Mouse (Mus musculus) midbrain, embryonic 13.5 days (tissue): ENCODE measurements around the gene Rnf31. TPM values are rescaled to one million over a fixed set of nuclear protein-coding genes. Genes with fewer than 3 reads are reported as not detected.

Experiments
- ATAC-seq: fragments of 200-750 bp; cut with Nextera tagmentation; 2 replicates; pipeline ENCODE4 v1.8.0; 2017; ENCODE audit warnings: mild to moderate bottlenecking, moderate TSS enrichment, moderate library complexity
- H3K27ac ChIP-seq: fragments of 300-500 bp; sonication (generic); 2 replicates; pipeline ENCODE4 v1.5.1; 2015; ENCODE audit warnings: inconsistent platforms, mild to moderate bottlenecking, moderate library complexity
- H3K27me3 ChIP-seq: fragments of 300-500 bp; sonication (generic); 2 replicates; pipeline ENCODE4 v1.6.1; 2015; ENCODE audit warnings: mild to moderate bottlenecking, inconsistent platforms
- H3K36me3 ChIP-seq: fragments of 300-500 bp; sonication (generic); 2 replicates; pipeline ENCODE4 v1.6.1; 2015; ENCODE audit warnings: mild to moderate bottlenecking, inconsistent platforms
- H3K4me1 ChIP-seq: fragments of 300-500 bp; sonication (generic); replicated peaks from 2 replicates; pipeline ENCODE4 v1.6.1; 2015; ENCODE audit warnings: inconsistent platforms
- H3K4me2 ChIP-seq: fragments of 300-500 bp; sonication (generic); replicated peaks from 2 replicates; pipeline ENCODE4 v1.6.1; 2015; ENCODE audit warnings: moderate library complexity, mild to moderate bottlenecking, inconsistent platforms
- H3K4me3 ChIP-seq: fragments of 300-500 bp; sonication (generic); replicated peaks from 2 replicates; pipeline ENCODE4 v1.5.1; 2015; ENCODE audit warnings: mild to moderate bottlenecking, inconsistent platforms
- H3K9ac ChIP-seq: fragments of 300-500 bp; sonication (generic); replicated peaks from 2 replicates; pipeline ENCODE4 v1.6.1; 2015; ENCODE audit warnings: mild to moderate bottlenecking, inconsistent platforms
- H3K9me3 ChIP-seq: fragments of 300-500 bp; sonication (generic); 2 replicates; pipeline ENCODE4 v1.6.1; 2016; ENCODE audit warnings: mild to moderate bottlenecking, inconsistent platforms
- WGBS: fragments of 180-500 bp; shearing (Covaris S2); methylation state at CpG from one replicate; pipeline ENCODE4 v1.1.7; 2015; 5-methylcytosine and 5-hydroxymethylcytosine counted together
- polyA plus RNA-seq: library from polyadenylated mRNA; unstranded; fragments of >200 nt; fragmentation: Nextera tagmentation; extraction: Ambion mirVana; gene quantifications from 2 replicates; pipeline ENCODE4 v1.2.1, GENCODE M21; 2015

Rnf31 gene
- polyA plus RNA-seq, 1 experiment from 2014 or later, result 22.0 TPM

DNA sequence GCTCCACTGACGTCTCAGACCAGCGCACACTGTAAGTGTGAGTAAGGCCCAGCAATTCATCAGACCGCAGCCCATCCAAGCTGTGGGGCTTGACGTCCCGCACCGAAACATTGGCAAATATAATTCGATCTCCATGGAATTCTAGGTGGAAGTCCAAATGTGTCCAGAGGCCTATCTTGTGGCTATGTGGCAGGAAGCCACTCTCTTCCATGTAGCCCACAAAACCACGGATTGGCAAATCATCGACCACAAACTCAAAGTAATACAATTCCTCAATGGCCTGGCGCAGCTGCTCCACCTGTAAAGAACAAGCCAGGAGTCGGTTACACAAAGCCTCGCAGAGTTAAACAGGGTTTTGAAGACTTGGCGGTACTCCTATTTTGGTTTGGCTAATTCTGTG is 49.8 kb downstream of the Rnf31 start:
- H3K36me3 ChIP-seq, result peaks cover 48% of the 10 kb centered on the region
- ATAC-seq, result no peak
- 97% methylated on average over 13 of the region's 13 CpGs for WGBS

GRCm38 (mm10) chr14:55642679-55643059 is 51.2 kb downstream of the Rnf31 start:
- H3K27ac ChIP-seq, result peak overlapping the region; percentile 97
- peak overlapping the region; percentile 95 for H3K9ac ChIP-seq
- peak overlapping the region; percentile 90 for H3K4me2 ChIP-seq
- peak; percentile 69 for ATAC-seq
- H3K4me1 ChIP-seq, result peaks cover 26% of the 10 kb centered on the region
- no peaks in the 10 kb centered on the region for H3K27me3 ChIP-seq
- no peaks in the 10 kb centered on the region for H3K9me3 ChIP-seq
- WGBS, result 27% methylated on average over 8 of the region's 8 CpGs
- H3K4me3 ChIP-seq, result peak overlapping the region; percentile 96
- peaks cover 40% of the 10 kb centered on the region for H3K36me3 ChIP-seq

More for the DNA sequence above, 49.8 kb downstream of the Rnf31 start:
- Histone ChIP-seq H3K9ac (no peak overlapping the region), H3K9me3 (no peaks in the 10 kb centered on the region), H3K4me2 (no peak overlapping the region), H3K27ac (no peak overlapping the region), H3K27me3 (no peaks in the 10 kb centered on the region), H3K4me1 (peaks cover 28% of the 10 kb centered on the region), H3K4me3 (no peak overlapping the region)

DNA sequence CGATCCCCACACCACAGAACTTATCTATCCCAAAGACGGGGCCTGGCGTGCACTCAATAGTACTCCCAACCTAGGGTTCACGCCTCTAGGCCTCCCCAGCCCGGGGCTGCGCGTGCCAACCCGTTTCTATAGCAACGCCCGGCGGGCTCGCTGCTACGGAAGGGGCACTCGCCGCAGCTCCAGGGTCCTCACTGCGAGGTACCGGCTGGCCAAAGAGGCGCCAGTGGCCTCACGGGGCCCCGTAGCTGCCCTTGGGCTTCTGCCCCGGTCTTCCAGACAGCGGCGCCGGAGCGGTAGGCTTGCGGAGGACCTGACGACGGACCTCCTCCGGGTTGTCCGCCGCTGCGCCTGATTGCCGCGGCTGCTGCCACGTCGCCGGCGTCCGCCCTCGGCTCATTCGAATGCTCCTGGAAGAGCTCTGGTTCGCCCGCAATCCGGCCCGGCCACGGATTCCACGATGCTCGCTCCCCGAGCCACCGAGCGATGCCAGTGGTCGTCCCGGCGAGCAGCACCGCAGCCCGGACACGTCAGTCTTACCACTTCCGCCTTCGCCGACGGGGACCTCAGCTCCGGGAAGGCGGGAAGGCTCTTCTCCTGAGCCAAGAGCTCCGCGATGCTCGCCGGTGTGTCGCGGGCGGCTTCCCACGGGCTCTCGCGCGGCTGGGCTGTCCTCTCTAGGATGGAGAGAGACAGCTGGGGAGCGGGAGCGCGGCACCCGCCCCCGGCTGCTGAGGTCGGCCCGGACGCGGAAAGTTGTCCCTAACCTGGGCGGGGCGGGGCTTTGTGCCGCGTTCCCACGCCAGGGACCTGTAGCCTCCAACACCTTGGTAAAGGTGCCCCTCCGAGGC is 51.8 kb downstream of the Rnf31 start, which contains the start of gene Tm9sf1:
Gene Tm9sf1 (minus strand): TSS at position 747 of the 848 bp plus-strand sequence.
- Histone ChIP-seq H3K4me1 (peaks cover 26% of the 10 kb centered on the region), H3K36me3 (peaks cover 34% of the 10 kb centered on the region), H3K9me3 (no peaks in the 10 kb centered on the region), H3K4me2 (peak within 1 kb of the TSS; percentile 90), H3K27ac (peak within 1 kb of the TSS; percentile 97), H3K27me3 (no peaks in the 10 kb centered on the region), H3K4me3 (peak within 1 kb of the TSS; percentile 96), H3K9ac (peak within 1 kb of the TSS; percentile 95)
- ATAC-seq, result peak; percentile 93
- under 1% methylated on average over 87 of the region's 89 CpGs for WGBS

- peaks cover 26% of the 10 kb centered on the region for H3K4me1 ChIP-seq
- no peak for ATAC-seq
- peaks cover 24% of the 10 kb centered on the region for H3K36me3 ChIP-seq
- peak overlapping the region; percentile 96 for H3K4me3 ChIP-seq
- H3K4me2 ChIP-seq, result peak overlapping the region; percentile 90
- no peaks in the 10 kb centered on the region for H3K27me3 ChIP-seq
- peak overlapping the region; percentile 95 for H3K9ac ChIP-seq
- no peaks in the 10 kb centered on the region for H3K9me3 ChIP-seq
- no peak overlapping the region for H3K27ac ChIP-seq
- WGBS, result 37% methylated on average over 17 of the region's 17 CpGs
Observed at GRCm38 (mm10) chr14:55644261-55644888, 52.9 kb downstream of the Rnf31 start.

- H3K4me2 ChIP-seq, result no peak within 1 kb of the TSS
- H3K27me3 ChIP-seq, result no peaks in the 10 kb centered on the region
- no peak within 1 kb of the TSS for H3K4me3 ChIP-seq
- WGBS, result 95% methylated on average over 2 of the region's 2 CpGs
- H3K36me3 ChIP-seq, result peaks cover 6% of the 10 kb centered on the region; the same call in 1 of the 2 replicates
- H3K4me1 ChIP-seq, result peaks cover 5% of the 10 kb centered on the region
- H3K9me3 ChIP-seq, result no peaks in the 10 kb centered on the region
- H3K9ac ChIP-seq, result no peak within 1 kb of the TSS
- H3K27ac ChIP-seq, result no peak within 1 kb of the TSS
- no peak for ATAC-seq
Observed at GRCm38 (mm10) chr14:55649884-55650283, 58.4 kb downstream of the Rnf31 start, which contains the start of gene Tssk4. Gene Tssk4 (plus strand): TSS chr14:55650184.

- ATAC-seq, result no peak
- WGBS, result 95% methylated on average over 7 of the region's 7 CpGs
- H3K9me3 ChIP-seq, result no peaks in the 10 kb centered on the region
- H3K27me3 ChIP-seq, result no peaks in the 10 kb centered on the region
- no peak overlapping the region for H3K9ac ChIP-seq
- H3K4me2 ChIP-seq, result no peak overlapping the region
- H3K4me3 ChIP-seq, result no peak overlapping the region
- H3K27ac ChIP-seq, result no peak overlapping the region
- peaks cover 1% of the 10 kb centered on the region; the same call in 1 of the 2 replicates for H3K36me3 ChIP-seq
- H3K4me1 ChIP-seq, result no peaks in the 10 kb centered on the region
Observed at GRCm38 (mm10) chr14:55651528-55651927, 60.0 kb downstream of the Rnf31 start.

Other genes starting within 250 kb of the Rnf31 start
- 31.2 and 31.6 TPM in 2 replicates for gene Dhrs4, start 113.0 kb upstream of the Rnf31 start, polyA plus RNA-seq
- 17.0 and 24.5 TPM in 2 replicates for gene Carmil3, start 101.1 kb upstream of the Rnf31 start, polyA plus RNA-seq
- gene Cpne6, start 81.3 kb upstream of the Rnf31 start, polyA plus RNA-seq, result 0.70 and 0.88 TPM in 2 replicates
- gene Nrl, start 66.7 kb upstream of the Rnf31 start, polyA plus RNA-seq, result 0.08 TPM in 1 of 2 replicates, not detected in the other
- 16.6 and 19.5 TPM in 2 replicates for gene Pck2, start 51.4 kb upstream of the Rnf31 start, polyA plus RNA-seq
- 126 and 134 TPM in 2 replicates for gene Dcaf11, start 31.7 kb upstream of the Rnf31 start, polyA plus RNA-seq
- 0.43 and 0.92 TPM in 2 replicates for gene A730061H03Rik, start 31.3 kb upstream of the Rnf31 start, polyA plus RNA-seq
- not detected in 2 replicates for gene Fitm1, start 16.1 kb upstream of the Rnf31 start, polyA plus RNA-seq
- 176 TPM in 2 replicates for gene Psme1, start 13.6 kb upstream of the Rnf31 start, polyA plus RNA-seq
- gene Emc9, start 6.4 kb upstream of the Rnf31 start, polyA plus RNA-seq, result 9.7 and 12.1 TPM in 2 replicates
- 198 and 217 TPM in 2 replicates for gene Psme2, start 595 bp upstream of the Rnf31 start, polyA plus RNA-seq
- 7.8 and 8.7 TPM in 2 replicates for gene Irf9, start 11.9 kb downstream of the Rnf31 start, polyA plus RNA-seq
- 6.6 and 7.3 TPM in 2 replicates for gene Rec8, start 26.3 kb downstream of the Rnf31 start, polyA plus RNA-seq
- gene Ipo4, start 44.2 kb downstream of the Rnf31 start, polyA plus RNA-seq, result 75.1 and 82.2 TPM in 2 replicates
- 1.6 and 2.1 TPM in 2 replicates for gene Gm49378, start 46.2 kb downstream of the Rnf31 start, polyA plus RNA-seq
- gene Tm9sf1, start 52.1 kb downstream of the Rnf31 start, polyA plus RNA-seq, result 59.7 and 59.8 TPM in 2 replicates
- gene Tssk4, start 58.5 kb downstream of the Rnf31 start, polyA plus RNA-seq, result 0.38 and 0.59 TPM in 2 replicates
- gene Mdp1, start 68.8 kb downstream of the Rnf31 start, polyA plus RNA-seq, result 69.7 and 75.0 TPM in 2 replicates
- 49.5 and 53.3 TPM in 2 replicates for gene Gmpr2, start 80.2 kb downstream of the Rnf31 start, polyA plus RNA-seq
- gene Nedd8, start 80.4 kb downstream of the Rnf31 start, polyA plus RNA-seq, result 605 and 607 TPM in 2 replicates
- 36.9 and 38.5 TPM in 2 replicates for gene Tinf2, start 90.1 kb downstream of the Rnf31 start, polyA plus RNA-seq
- 0.32 and 0.46 TPM in 2 replicates for gene Tgm1, start 122.2 kb downstream of the Rnf31 start, polyA plus RNA-seq
- 45.0 and 48.8 TPM in 2 replicates for gene Rabggta, start 130.6 kb downstream of the Rnf31 start, polyA plus RNA-seq
- gene Dhrs1, start 154.0 kb downstream of the Rnf31 start, polyA plus RNA-seq, result 66.3 and 68.8 TPM in 2 replicates
- gene Nop9, start 154.0 kb downstream of the Rnf31 start, polyA plus RNA-seq, result 33.8 and 36.2 TPM in 2 replicates
- 0.19 TPM in 1 of 2 replicates, not detected in the other for gene Cideb, start 166.8 kb downstream of the Rnf31 start, polyA plus RNA-seq
- 0.22 and 0.28 TPM in 2 replicates for gene Ltb4r2, start 169.7 kb downstream of the Rnf31 start, polyA plus RNA-seq
- gene Ltb4r1, start 174.3 kb downstream of the Rnf31 start, polyA plus RNA-seq, result 0.26 TPM in 1 of 2 replicates, not detected in the other
- 4.1 and 4.2 TPM in 2 replicates for gene Adcy4, start 192.4 kb downstream of the Rnf31 start, polyA plus RNA-seq
- gene Ripk3, start 197.2 kb downstream of the Rnf31 start, polyA plus RNA-seq, result 2.3 and 2.4 TPM in 2 replicates
- gene Nfatc4, start 231.4 kb downstream of the Rnf31 start, polyA plus RNA-seq, result 7.9 and 8.8 TPM in 2 replicates